Mouse (Mus musculus): ENCODE data around the gene Cdk10.

Cdk10 gene

DNA sequence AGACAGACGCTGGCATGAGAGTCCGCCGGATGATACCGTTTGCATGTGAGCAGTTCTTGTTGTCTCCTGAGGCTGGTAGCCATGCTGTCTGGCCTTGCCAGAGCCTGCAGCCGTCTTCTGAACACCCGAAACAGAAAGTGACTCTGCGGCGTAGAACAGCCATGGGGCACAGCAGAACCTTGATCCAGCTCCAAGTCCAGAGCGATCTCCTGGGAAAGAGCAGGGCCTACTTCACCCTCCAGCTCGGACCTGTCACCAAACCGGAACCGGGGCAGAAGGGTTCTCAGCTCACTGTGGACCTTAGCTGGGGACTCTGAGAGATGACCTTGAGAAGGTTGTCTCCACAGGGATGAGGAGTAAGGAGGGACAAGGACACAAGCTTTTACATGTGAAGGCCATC, 50.5 kb downstream of the Cdk10 start:
- no peak for DNase-seq

GRCm38 (mm10) chr8:123278445-123278844, 53.8 kb downstream of the Cdk10 start:
- DNase-seq = no peak

DNA sequence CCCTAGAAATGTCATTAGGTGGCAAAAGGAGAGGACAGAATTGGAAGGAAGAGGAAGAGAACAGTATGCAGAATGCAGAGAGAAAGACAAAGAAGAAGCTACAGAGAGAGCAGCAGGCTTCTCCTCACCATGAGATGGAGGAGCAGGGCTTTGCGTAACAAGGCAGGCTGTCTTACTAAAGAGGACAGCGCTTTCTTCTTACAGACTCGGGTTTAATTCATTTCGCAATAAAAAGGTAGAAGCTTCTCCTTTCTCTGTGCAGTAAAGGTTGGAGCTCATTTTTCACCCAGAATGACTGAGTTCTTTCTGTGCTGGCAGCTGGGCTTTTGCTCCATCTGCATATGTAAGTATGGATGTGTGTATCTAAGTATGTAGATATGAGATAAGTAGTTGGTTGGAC, 55.2 kb downstream of the Cdk10 start:
- DNase-seq = no peak

- no peak for DNase-seq
Measured at GRCm38 (mm10) chr8:123280302-123281094, 55.9 kb downstream of the Cdk10 start.

All from kidney, postnatal 10 days (tissue).